Mouse (Mus musculus): Measurements from ENCODE around the gene Tas1r2. TPM values are rescaled to one million over a fixed set of nuclear protein-coding genes. Genes with fewer than 3 reads are reported as not detected.

Gene Tas1r2
- polyA plus RNA-seq (2015; fragmentation: Nextera tagmentation; extraction: Ambion mirVana), result not detected in 2 replicates

GRCm38 (mm10) chr4:139653238-139653637 lies at the start of gene Tas1r2:
Gene Tas1r2, plus strand, starts transcription at chr4:139653538.

GRCm38 (mm10) chr4:139622373-139623282 lies 30.7 kb upstream of the Tas1r2 start, which contains the start of gene Aldh4a1:
Gene Aldh4a1, plus strand, starts transcription at chr4:139622866.

Small RNA genes within 50 kb of the gene (microRNA-seq; reads per million reads assigned to microRNA genes)
- not detected for gene Mir7020 (ENCODE audit: borderline replicate concordance, insufficient number of aligned reads)

Other genes with a start within 250 kb of the Tas1r2 start
- 2.9 and 4.7 TPM in 2 replicates for gene Iffo2, start 123.0 kb upstream of the Tas1r2 start, polyA plus RNA-seq (2015; fragmentation: Nextera tagmentation; extraction: Ambion mirVana)
- not detected in 2 replicates for gene Gm21969, start 50.4 kb upstream of the Tas1r2 start, polyA plus RNA-seq (2015; fragmentation: Nextera tagmentation; extraction: Ambion mirVana)
- gene Aldh4a1, start 30.7 kb upstream of the Tas1r2 start, polyA plus RNA-seq (2015; fragmentation: Nextera tagmentation; extraction: Ambion mirVana), result 11.3 and 24.6 TPM in 2 replicates
- gene Pax7, start 180.0 kb downstream of the Tas1r2 start, polyA plus RNA-seq (2015; fragmentation: Nextera tagmentation; extraction: Ambion mirVana), result 0.02 TPM in 1 of 2 replicates, not detected in the other

Data from adrenal gland, postnatal 0 days (tissue).